Mouse (Mus musculus) left cerebral cortex, adult 11 months (tissue): ENCODE measurements around the gene Sema7a.

Source experiments
- DNase-seq: peaks from one replicate; pipeline ENCODE4 v3.0.0; 2022; ENCODE audit warnings: low spot score

The Sema7a gene

DNA sequence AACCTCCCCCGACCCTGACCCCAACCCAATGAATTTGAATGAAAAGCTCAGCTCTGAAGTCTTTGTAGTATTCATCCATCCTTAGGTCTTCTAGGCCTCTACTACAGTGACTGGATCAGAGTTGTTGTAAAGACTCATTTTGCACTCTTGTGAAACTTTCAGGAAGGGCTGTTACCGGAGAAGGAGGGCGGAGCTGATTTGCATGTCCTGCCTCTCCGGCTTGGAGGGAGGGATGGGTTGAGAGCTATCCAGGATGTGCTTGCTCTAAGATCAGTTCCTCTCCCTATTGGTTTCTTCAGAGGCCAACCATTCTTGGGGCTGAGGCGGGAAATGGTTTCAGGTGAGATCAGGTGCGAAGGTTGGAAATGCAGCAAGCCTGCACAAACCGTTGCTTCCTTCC lies 71.1 kb downstream of the Sema7a start:
- no peak for DNase-seq

- DNase-seq = no peak
These were observed 71.6 kb downstream of the Sema7a start for GRCm38 (mm10) chr9:58011552-58011951.
